Mouse (Mus musculus) heart, postnatal 0 days (tissue): ENCODE measurements around the gene 4930430F08Rik.

ENCODE experiments used
- CTCF ChIP-seq: IDR thresholded peaks from 2 replicates; pipeline ENCODE4 v1.5.1; 2016; ENCODE audit warnings: antibody characterized with exemption, control low read depth, low read depth
- EP300 ChIP-seq: IDR thresholded peaks from 2 replicates; pipeline ENCODE4 v1.6.1; 2016; ENCODE audit warnings: antibody characterized with exemption, low read depth

DNA sequence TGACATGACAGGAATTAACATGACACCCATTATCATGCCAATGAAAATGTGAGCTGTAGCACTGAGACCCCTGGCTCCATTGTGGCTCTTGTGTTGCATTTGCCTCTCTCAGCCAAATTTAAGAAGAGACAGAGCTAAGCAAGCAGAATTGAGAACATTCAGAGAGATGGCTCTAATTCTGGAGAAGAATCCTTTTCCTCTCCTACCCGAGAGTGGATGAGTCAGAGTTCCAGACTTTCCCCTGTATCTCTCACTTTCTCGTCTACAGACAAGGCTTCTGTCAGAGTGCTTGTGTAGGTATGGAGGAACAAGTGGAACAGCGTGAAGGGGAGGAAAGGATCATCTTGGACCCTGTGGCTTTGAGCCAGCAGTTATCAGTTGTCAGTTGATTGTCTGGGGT, 26.1 kb downstream of the 4930430F08Rik start:
- TF ChIP-seq CTCF (no peak), EP300 (no peak)
